Mouse (Mus musculus) kidney, embryonic 14.5 days (tissue): ENCODE data around the gene Stk40. TPM values are rescaled to one million over a fixed set of nuclear protein-coding genes. Genes with fewer than 3 reads are reported as not detected.
A peak's percentile ranks its signal among the peaks of the same experiment; 100 is the strongest.

Experiments
- ATAC-seq: fragments of 200-750 bp; cut with Nextera tagmentation; 2 replicates; pipeline ENCODE4 v1.8.0; 2017; ENCODE audit warnings: moderate number of reproducible peaks, mild to moderate bottlenecking, moderate TSS enrichment, moderate library complexity; ENCODE audit not compliant: low FRiP score, low TSS enrichment
- H3K27ac ChIP-seq: fragments of 300-500 bp; sonication (generic); 2 replicates; pipeline ENCODE4 v1.5.1; 2014; ENCODE audit warnings: low read depth, mild to moderate bottlenecking, low read length, moderate library complexity, mixed read lengths
- H3K27me3 ChIP-seq: fragments of 300-500 bp; sonication (generic); 2 replicates; pipeline ENCODE4 v1.6.1; 2014; ENCODE audit warnings: mild to moderate bottlenecking, low read length; ENCODE audit not compliant: control insufficient read depth, insufficient read depth
- H3K36me3 ChIP-seq: fragments of 300-500 bp; sonication (generic); 2 replicates; pipeline ENCODE4 v1.6.1; 2014; ENCODE audit warnings: low read length, mixed read lengths; ENCODE audit not compliant: control insufficient read depth, insufficient read depth
- H3K4me1 ChIP-seq: fragments of 300-500 bp; sonication (generic); 2 replicates; pipeline ENCODE4 v1.6.1; 2014; ENCODE audit warnings: low read length, mixed read lengths; ENCODE audit not compliant: control insufficient read depth, insufficient read depth
- H3K4me2 ChIP-seq: fragments of 300-500 bp; sonication (generic); replicated peaks from 2 replicates; pipeline ENCODE4 v1.6.1; 2014; ENCODE audit warnings: low read depth, mild to moderate bottlenecking, low read length
- H3K4me3 ChIP-seq: fragments of 300-500 bp; sonication (generic); 2 replicates; pipeline ENCODE4 v1.5.1; 2014; ENCODE audit warnings: mild to moderate bottlenecking, low read length
- H3K9ac ChIP-seq: fragments of 300-500 bp; sonication (generic); 2 replicates; pipeline ENCODE4 v1.6.1; 2014; ENCODE audit warnings: low read depth, mild to moderate bottlenecking, low read length, moderate library complexity
- H3K9me3 ChIP-seq: fragments of 300-500 bp; sonication (generic); 2 replicates; pipeline ENCODE4 v1.6.1; 2016; ENCODE audit warnings: low read length; ENCODE audit not compliant: control insufficient read depth
- WGBS: fragments of 180-500 bp; shearing (Covaris S2); extraction: QIAGEN DNeasy Blood & Tissue Kit; methylation state at CpG from one replicate; pipeline ENCODE4 v1.1.7; 2014; 5-methylcytosine and 5-hydroxymethylcytosine counted together
- polyA plus RNA-seq: library from polyadenylated mRNA; unstranded; fragments of >200 nt; fragmentation: Nextera tagmentation; extraction: Ambion mirVana; gene quantifications from 2 replicates; pipeline ENCODE4 v1.2.1, GENCODE M21; 2014

Gene Stk40
- polyA plus RNA-seq, 1 experiment from 2014 or later = 24.9 TPM

DNA sequence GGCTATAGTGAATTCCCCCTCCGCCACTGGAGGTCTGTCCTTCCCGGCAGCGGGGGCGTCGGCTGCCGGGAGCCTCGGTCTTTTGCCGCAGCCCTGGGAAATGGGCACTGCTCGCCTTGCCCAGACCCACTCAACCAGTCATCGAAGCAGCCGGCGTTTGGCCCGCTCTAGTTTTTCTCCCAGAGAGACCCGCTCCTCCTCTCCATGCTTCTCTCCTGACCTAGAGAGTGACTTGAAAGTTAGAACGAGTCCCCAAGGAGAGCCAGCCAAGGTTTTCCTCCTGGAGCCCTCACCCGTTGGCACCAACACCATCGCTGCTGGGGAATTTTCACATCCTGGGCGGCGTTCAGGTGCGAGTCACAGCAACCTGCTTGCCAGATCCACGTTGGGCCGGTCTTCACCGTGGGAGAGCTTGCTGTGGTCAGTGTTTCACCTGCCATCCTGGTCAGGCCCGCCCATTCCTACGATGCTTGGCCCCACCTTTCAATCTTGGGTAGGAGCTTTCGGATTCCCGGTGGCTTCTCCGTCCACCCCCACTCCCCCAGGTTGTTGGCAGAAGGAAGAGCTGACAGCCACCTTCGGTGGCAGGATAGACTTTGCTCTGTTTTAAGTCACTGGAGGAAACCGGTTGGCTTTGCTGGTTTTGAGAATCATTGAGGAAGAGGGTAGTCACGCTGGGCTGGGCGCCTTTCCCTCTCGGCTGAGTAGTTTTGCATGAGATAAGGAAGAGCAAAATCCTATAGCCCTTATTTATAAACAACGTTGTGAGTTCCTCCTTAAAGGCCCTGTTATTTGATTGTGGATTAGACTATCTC is 711 bp downstream of the Stk40 start:
- Histone ChIP-seq H3K9ac (peak overlapping the region; percentile 89), H3K4me1 (peaks cover 27% of the 10 kb centered on the region), H3K27ac (0 out of 2 replicates have a peak overlapping the region, but pooled peaks have one; percentile 51), H3K4me3 (peak overlapping the region; percentile 94), H3K36me3 (no peaks in the 10 kb centered on the region), H3K27me3 (no peaks in the 10 kb centered on the region), H3K9me3 (no peaks in the 10 kb centered on the region), H3K4me2 (peak overlapping the region; percentile 74)
- ATAC-seq = no peak; the same call in 1 of the 2 replicates
- 2% methylated on average over 34 of the region's 34 CpGs for WGBS

DNA sequence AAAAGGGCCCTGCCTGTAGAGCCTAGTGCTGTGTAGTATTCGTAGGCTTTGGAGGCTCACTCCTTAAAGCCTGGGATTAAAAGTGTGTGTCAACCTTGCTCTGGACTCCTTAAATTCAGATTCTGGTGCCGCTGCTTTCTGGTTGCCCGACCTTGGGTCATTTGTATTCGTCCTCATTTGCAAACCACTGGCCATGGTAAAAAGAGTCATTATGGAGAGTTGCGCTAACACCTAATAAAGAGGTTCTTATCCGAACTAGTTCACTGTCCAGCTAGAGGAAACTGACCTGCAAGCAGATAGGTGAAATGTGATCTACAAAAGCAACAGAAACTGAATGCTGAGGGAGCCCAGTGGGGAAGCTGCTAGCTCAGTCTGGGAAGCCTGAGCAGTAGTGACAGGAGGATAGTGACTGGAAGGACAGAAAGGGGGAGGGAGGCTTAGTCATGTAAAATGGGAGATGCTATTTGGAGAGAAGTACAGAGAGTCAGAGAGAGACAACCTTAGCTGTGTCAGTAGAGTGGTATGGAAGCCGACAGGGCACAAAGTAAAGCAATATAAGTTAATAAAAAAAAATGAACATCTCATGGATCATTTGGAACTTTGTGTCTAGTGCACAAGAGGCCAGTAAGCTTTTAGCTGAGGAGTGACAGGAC is 1.5 kb downstream of the Stk40 start:
- H3K4me2 ChIP-seq = peak overlapping the region; percentile 74
- H3K9ac ChIP-seq = peak overlapping the region; percentile 23; the same call in 1 of the 2 replicates
- no peak for ATAC-seq
- 45% methylated on average over 7 of the region's 7 CpGs for WGBS
- peaks cover 35% of the 10 kb centered on the region for H3K4me1 ChIP-seq
- no peaks in the 10 kb centered on the region for H3K36me3 ChIP-seq
- no peaks in the 10 kb centered on the region for H3K27me3 ChIP-seq
- H3K27ac ChIP-seq = no peak overlapping the region
- H3K4me3 ChIP-seq = peak overlapping the region; percentile 94
- H3K9me3 ChIP-seq = no peaks in the 10 kb centered on the region

DNA sequence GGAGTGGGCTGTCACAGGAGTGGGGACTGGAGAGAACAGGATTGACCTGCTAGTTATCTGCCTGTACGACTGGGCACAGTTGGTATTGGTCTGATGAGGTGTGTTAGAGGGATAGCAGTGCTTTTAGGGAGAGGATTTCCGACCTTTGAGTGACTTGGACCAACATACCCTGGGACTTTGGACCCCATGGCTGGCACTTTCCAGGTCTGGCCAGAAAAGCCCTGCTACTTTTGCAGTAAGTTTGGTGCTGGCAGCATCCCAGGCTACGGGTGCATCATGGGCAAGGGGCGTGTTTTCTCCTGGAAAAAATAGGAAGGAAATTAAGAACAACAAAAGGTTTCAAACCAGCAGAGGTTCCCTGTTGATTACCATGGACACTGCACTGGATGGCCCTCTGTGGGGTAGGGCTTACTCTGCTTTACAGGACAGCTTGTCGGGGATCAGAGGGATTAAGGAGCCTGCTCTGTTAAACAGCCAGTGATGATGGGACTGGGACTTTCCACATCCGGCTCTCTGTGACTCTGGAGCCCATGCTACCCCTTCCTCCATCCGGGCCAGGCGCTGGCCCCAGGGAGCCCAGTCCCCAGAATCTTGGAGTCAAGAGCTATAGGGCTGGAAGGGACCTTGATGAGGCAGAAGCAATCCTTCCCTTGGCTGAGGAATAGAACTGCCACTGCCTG is 4.4 kb downstream of the Stk40 start:
- H3K27ac ChIP-seq = no peak overlapping the region
- 0 out of 2 replicates have a peak overlapping the region, but pooled peaks have one; percentile 18 for H3K9ac ChIP-seq
- no peaks in the 10 kb centered on the region for H3K36me3 ChIP-seq
- H3K4me1 ChIP-seq = peaks cover 37% of the 10 kb centered on the region
- H3K4me3 ChIP-seq = no peak overlapping the region
- no peak overlapping the region for H3K4me2 ChIP-seq
- ATAC-seq = no peak
- no peaks in the 10 kb centered on the region for H3K27me3 ChIP-seq
- no peaks in the 10 kb centered on the region for H3K9me3 ChIP-seq
- WGBS = 70% methylated on average over 8 of the region's 8 CpGs

DNA sequence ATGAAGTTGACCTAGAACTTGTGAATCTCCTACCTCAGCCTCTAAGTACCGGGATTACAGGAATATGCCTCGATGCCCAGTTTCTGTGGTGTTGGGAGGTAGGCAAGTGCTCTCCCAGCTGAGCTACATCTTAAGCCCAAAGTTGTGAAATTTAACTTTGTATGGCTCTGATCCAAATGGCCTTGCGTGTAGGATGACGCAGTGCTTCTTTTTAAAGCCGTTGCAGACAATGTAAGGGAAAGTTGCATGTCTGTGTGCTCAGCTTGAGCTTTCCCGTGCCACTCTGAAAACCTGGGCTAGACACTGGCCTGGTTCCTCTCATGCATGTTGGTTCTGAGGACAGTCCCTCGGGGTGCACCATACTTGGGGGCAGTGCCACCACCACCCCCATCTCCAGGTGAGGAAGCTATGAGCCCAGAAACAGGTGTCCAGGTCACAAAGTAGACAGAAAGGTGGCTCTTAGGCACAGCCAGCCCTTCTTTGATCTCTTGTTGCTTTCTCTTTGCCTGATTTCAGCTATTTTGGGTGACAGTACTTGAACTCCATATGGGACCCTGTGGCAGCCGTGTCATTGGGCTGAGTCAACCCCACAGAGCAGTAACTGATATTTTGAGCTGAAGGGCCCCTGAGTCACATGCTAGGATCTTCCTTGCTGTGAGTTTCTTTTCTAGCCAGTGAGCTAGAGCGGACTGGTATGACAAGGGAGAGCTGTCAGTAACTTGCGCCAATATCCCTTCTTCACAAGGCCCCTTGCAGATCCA is 6.0 kb downstream of the Stk40 start:
- WGBS = 75% methylated on average over 10 of the region's 10 CpGs
- peak overlapping the region; percentile 25 for H3K4me2 ChIP-seq
- no peaks in the 10 kb centered on the region for H3K27me3 ChIP-seq
- peaks cover 32% of the 10 kb centered on the region for H3K4me1 ChIP-seq
- 0 out of 2 replicates have a peak overlapping the region, but pooled peaks have one; percentile 23 for H3K9ac ChIP-seq
- no peak for ATAC-seq
- H3K27ac ChIP-seq = peak overlapping the region; percentile 84; the same call in 1 of the 2 replicates
- H3K4me3 ChIP-seq = no peak overlapping the region
- no peaks in the 10 kb centered on the region for H3K9me3 ChIP-seq
- H3K36me3 ChIP-seq = no peaks in the 10 kb centered on the region

DNA sequence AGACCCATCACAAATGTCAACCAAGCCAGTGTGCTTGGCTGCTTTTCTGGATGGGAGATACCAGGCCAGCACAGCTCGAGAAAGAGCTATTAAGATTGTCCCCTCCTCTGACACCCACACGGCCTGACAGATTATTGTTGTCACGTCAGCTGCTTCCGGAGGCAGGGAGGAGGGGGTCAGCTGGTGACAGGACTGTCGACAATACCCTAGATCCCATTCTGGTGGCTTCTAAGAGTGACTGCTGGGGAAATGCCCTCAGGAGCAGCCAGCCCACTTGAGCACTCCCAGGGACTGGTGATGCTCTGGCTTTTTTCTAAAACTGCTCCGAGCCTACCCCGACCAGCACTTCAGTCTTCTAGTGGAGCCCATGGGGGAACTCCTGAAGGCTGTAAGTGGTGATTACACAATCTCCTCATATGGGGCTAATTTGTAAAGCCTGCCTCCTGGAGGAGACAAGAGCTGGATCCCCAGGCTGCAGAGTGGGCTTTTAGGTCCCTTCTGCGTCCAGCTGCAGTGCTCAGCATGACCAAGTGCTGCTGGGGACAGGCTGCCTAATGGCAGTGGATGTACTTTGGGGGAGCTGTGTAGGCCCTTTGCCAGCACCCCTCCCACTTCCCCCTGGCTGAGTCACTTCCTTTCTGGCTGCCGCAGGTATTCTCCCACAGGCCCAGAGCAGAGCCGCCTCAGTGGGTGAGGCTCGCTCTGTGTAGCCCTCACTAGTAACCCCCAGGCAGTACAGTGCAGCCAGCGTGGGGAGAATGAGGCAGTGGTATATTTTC is 6.8 kb downstream of the Stk40 start:
- Histone ChIP-seq H3K4me1 (peaks cover 24% of the 10 kb centered on the region), H3K27me3 (no peaks in the 10 kb centered on the region), H3K4me3 (no peak overlapping the region), H3K4me2 (peak overlapping the region; percentile 25), H3K9me3 (no peaks in the 10 kb centered on the region), H3K27ac (peak overlapping the region; percentile 84), H3K36me3 (no peaks in the 10 kb centered on the region), H3K9ac (peak overlapping the region; percentile 31; the same call in 1 of the 2 replicates)
- ATAC-seq = peak; percentile 78
- WGBS = 10% methylated on average over 12 of the region's 12 CpGs

DNA sequence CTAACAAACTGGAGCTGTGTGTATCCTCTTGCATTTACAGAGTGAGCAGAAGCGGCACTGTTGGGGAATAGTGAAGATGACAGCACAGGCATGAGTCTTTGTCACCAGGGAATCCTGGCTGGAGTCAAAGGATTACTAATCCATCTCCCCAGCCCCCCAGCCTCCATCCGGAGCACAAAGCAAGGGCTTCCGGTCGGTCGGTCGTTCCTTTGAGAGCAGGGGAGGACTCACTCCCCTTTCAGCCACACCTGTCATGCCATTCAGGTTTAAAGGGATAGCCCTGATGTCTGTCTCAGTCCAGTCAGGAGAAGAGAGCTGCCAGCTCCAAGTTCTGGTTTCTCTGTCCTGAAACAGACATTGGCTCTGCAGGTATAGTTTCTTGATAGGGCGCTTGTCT is 7.4 kb downstream of the Stk40 start:
- peak overlapping the region; percentile 25 for H3K4me2 ChIP-seq
- peaks cover 25% of the 10 kb centered on the region for H3K4me1 ChIP-seq
- H3K27me3 ChIP-seq = no peaks in the 10 kb centered on the region
- 20% methylated on average over 7 of the region's 7 CpGs for WGBS
- ATAC-seq = no peak
- H3K4me3 ChIP-seq = no peak overlapping the region
- peak overlapping the region; percentile 84; the same call in 1 of the 2 replicates for H3K27ac ChIP-seq
- H3K9me3 ChIP-seq = no peaks in the 10 kb centered on the region
- no peaks in the 10 kb centered on the region for H3K36me3 ChIP-seq
- peak overlapping the region; percentile 42 for H3K9ac ChIP-seq

DNA sequence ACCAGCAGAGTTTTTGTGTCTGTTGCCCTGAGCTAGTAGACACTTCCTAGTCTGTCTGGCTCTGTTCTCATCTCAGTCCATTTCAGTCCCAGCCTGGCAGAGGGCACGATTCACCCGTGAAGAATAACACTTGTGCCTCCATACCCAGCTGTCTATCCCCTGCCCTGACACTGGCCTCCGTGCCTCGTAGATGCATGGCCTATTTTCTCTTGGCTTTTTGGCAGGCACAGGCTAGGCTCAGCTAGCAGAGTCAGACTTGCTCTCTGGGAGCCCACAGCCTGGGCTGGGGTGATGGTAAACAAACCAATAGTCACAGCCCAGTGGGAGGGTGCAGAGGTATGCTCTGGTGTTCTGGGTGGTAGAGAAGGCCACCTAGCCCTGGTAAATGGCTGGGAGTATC is 9.5 kb downstream of the Stk40 start:
- Histone ChIP-seq H3K9me3 (no peaks in the 10 kb centered on the region), H3K4me1 (peaks cover 27% of the 10 kb centered on the region), H3K27ac (no peak overlapping the region), H3K4me3 (no peak overlapping the region), H3K9ac (no peak overlapping the region), H3K4me2 (no peak overlapping the region), H3K36me3 (peaks cover 2% of the 10 kb centered on the region), H3K27me3 (no peaks in the 10 kb centered on the region)
- WGBS = 86% methylated on average over 4 of the region's 4 CpGs
- no peak for ATAC-seq

DNA sequence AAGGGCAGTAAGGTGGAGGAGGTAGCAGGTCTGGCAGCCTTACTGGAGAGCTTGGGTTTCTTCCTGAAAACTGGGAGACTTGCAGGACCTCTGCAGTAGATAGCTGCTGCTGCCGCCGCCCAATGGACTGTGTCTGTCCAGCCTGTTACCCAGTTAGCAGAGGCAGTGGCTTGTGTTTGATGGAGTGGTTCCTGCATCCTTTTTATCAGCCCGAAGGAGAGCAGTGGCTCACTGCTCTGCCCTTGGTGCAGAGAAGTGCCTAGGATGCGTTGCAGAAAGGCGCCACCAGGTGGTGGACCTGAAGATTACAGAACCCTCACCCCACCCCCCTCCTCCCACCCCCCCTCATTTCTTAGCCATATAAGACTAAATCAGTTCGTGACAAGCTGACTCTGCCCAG is 10.2 kb downstream of the Stk40 start:
- no peaks in the 10 kb centered on the region for H3K27me3 ChIP-seq
- no peak overlapping the region for H3K27ac ChIP-seq
- H3K4me2 ChIP-seq = no peak overlapping the region
- H3K9ac ChIP-seq = no peak overlapping the region
- no peak overlapping the region for H3K4me3 ChIP-seq
- H3K4me1 ChIP-seq = peaks cover 27% of the 10 kb centered on the region
- 13% methylated on average over 6 of the region's 6 CpGs for WGBS
- H3K36me3 ChIP-seq = peaks cover 2% of the 10 kb centered on the region
- no peak for ATAC-seq
- no peaks in the 10 kb centered on the region for H3K9me3 ChIP-seq
